Mouse (Mus musculus): ENCODE results near the gene Scpep1. TPM values are rescaled to one million over a fixed set of nuclear protein-coding genes. Genes with fewer than 3 reads are reported as not detected.
"Not testable (repeated sequence)": the region's sequence is repeated elsewhere in the genome, so short reads cannot be mapped to it uniquely, and the experiment has no call there.

Gene Scpep1
- 72.9 and 77.4 TPM in 2 replicates for polyA plus RNA-seq (2016; fragmentation: Nextera tagmentation; extraction: Ambion mirVana)

DNA sequence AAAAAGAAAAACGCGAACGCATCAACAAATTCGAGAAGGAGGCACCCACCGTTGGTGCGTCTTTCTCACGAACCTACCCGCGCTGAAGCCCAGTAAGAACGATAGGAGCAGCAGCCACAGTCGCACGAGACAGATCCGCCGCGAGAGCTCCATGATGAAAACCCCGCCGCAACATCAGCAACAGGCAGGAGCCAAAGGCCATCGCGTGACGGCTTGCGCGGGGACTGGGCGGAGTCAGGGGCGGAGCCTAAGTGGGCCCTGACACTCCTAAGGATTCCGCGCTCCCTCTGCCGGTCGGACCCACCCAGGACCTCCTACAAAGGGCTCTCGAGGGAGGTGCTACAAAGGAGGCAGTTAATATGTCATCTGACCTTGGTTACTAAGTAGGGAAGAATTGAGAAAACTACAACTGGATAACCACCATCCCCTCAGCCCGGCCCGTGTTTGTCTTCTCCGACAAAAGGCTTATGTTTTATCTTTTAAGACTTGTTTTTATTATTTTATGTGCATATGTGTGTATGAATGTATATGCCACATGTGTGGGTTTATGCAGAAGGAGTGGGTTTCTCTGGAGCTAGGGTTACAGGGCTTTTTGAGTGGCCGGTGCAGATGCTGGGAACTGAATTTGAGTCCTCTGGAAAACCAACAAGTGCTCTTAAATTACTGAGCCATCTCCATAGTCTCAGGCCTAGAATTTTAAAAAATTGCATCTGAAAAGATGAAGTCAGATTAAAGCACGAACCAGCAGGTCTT lies at the start of gene Scpep1:
Gene Scpep1 (minus strand): TSS at position 249 of the 753 bp plus-strand sequence.
- 4% methylated on average over 34 of the region's 34 CpGs for WGBS
- ATAC-seq (ENCODE audit: insufficient number of reproducible peaks, insufficient read depth, low FRiP score, low TSS enrichment): peak; percentile 90
- H3K9ac ChIP-seq: peak within 1 kb of the TSS; percentile 47
- peak within 1 kb of the TSS; percentile 51 for H3K4me3 ChIP-seq
- H3K4me2 ChIP-seq (replicated peaks): peak within 1 kb of the TSS; percentile 58
- H3K4me1 ChIP-seq: no peaks in the 10 kb centered on the region
- H3K36me3 ChIP-seq: peaks cover 12% of the 10 kb centered on the region
- H3K27me3 ChIP-seq: no peaks in the 10 kb centered on the region
- H3K27ac ChIP-seq: peak within 1 kb of the TSS; percentile 32
- H3K9me3 ChIP-seq: no peaks in the 10 kb centered on the region

DNA sequence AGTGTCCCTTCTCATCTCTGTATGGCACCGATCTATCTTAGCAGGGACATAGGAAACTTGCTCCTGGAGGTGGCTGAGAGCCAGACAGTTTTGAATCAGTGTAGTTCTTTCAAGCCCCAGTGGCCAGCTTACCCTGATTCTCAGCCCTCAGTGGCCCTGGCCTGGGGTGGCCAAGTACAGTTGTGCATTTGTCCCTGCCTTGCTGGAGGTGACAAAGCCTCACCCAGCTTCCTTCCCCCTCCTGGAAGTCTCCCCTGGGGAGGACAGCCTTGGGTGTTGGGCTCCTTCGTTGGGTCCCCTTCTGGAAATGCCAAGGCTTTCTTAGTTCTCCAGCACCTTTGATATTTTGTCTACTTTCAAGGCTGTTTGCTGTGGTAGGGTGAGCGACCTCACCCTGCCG lies 48.5 kb upstream of the Scpep1 start:
- Histone ChIP-seq H3K36me3 (no peaks in the 10 kb centered on the region), H3K27me3 (peaks cover 18% of the 10 kb centered on the region), H3K9ac (no peak overlapping the region), H3K4me2 (replicated peaks) (no peak overlapping the region), H3K9me3 (no peaks in the 10 kb centered on the region), H3K4me3 (no peak overlapping the region), H3K4me1 (0 out of 2 replicates have a peak, but pooled peaks cover 5% of the 10 kb centered on the region), H3K27ac (no peak overlapping the region)
- 79% methylated on average over 4 of the region's 4 CpGs for WGBS
- no peak for ATAC-seq (ENCODE audit: insufficient number of reproducible peaks, insufficient read depth, low FRiP score, low TSS enrichment)

DNA sequence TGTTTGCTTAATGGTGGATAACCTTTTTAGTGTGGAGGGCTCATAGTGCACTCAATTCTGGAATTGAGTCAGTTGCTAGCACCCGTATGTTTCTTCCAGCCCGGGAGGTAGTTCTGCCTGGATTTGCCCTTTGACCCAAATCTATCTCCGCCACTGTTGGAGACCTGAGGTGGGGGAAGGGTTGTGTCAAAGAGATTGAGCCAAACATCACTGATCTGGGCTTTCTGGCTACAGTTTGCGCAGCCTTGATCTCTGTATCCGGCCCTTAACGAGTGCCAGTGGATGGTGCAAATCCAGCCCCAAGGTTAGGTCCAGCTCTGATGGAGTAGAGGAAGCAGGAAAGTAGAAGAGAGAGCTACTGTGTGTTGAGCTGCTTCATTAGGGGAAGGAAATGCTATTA lies 47.8 kb upstream of the Scpep1 start:
- 0 out of 2 replicates have a peak, but pooled peaks cover 5% of the 10 kb centered on the region for H3K4me1 ChIP-seq
- H3K27me3 ChIP-seq: peaks cover 23% of the 10 kb centered on the region
- no peak for ATAC-seq (ENCODE audit: insufficient number of reproducible peaks, insufficient read depth, low FRiP score, low TSS enrichment)
- no peaks in the 10 kb centered on the region for H3K36me3 ChIP-seq
- H3K27ac ChIP-seq: no peak overlapping the region
- no peak overlapping the region for H3K4me3 ChIP-seq
- no peak overlapping the region for H3K4me2 ChIP-seq (replicated peaks)
- WGBS: 40% methylated on average over 6 of the region's 6 CpGs
- H3K9me3 ChIP-seq: no peaks in the 10 kb centered on the region
- no peak overlapping the region for H3K9ac ChIP-seq

DNA sequence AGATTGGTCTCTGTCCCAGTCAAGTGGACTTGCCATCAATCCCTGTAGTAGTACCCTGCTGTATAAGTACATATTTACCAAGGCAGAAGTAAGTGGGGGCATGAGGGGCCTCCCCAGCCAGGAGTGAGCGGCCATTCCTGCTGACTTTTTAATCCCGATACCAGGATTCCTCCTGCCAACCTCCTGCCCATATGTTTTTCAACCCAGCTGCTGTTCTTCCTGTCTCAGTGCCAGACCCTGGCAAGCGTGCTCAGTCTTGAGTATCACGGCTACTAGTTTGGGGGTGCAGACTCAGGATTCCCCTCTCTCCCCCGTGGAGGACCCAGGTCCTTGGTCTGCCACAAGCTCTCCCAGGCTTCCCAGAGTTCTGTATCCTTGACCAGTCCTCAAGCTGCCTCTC lies 47.4 kb upstream of the Scpep1 start:
- Histone ChIP-seq H3K4me2 (replicated peaks) (no peak overlapping the region), H3K4me3 (no peak overlapping the region), H3K9me3 (no peaks in the 10 kb centered on the region), H3K36me3 (no peaks in the 10 kb centered on the region), H3K27me3 (peaks cover 23% of the 10 kb centered on the region), H3K27ac (no peak overlapping the region), H3K4me1 (0 out of 2 replicates have a peak, but pooled peaks cover 5% of the 10 kb centered on the region), H3K9ac (no peak overlapping the region)
- WGBS: 83% methylated on average over 5 of the region's 5 CpGs
- no peak for ATAC-seq (ENCODE audit: insufficient number of reproducible peaks, insufficient read depth, low FRiP score, low TSS enrichment)

DNA sequence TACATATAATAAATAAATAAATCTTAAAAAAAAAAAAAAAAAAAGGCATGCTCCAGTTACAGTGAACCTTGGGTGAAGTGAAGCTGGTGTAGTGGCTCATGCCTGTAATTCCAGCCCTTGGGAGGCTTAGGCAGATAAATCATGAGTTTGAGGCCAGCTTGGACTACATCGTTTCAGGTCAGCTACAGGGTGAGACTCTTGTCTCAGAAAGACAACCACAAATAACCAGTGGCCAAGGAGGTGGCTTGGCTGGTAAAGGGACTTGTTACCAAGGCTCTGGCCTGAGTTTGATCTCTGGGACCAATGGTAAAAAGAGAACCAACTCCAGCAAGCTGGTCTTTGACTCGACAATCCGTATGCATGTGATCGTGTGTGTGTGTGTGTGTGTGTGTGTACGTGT lies 46.8 kb upstream of the Scpep1 start:
- no peaks in the 10 kb centered on the region for H3K36me3 ChIP-seq
- H3K4me1 ChIP-seq: 0 out of 2 replicates have a peak, but pooled peaks cover 5% of the 10 kb centered on the region
- H3K9ac ChIP-seq: no peak overlapping the region
- no peak overlapping the region for H3K27ac ChIP-seq
- WGBS: 85% methylated on average over 5 of the region's 5 CpGs
- H3K4me3 ChIP-seq: no peak overlapping the region
- no peak overlapping the region for H3K4me2 ChIP-seq (replicated peaks)
- ATAC-seq (ENCODE audit: insufficient number of reproducible peaks, insufficient read depth, low FRiP score, low TSS enrichment): no peak
- H3K9me3 ChIP-seq: no peaks in the 10 kb centered on the region
- peaks cover 23% of the 10 kb centered on the region for H3K27me3 ChIP-seq

DNA sequence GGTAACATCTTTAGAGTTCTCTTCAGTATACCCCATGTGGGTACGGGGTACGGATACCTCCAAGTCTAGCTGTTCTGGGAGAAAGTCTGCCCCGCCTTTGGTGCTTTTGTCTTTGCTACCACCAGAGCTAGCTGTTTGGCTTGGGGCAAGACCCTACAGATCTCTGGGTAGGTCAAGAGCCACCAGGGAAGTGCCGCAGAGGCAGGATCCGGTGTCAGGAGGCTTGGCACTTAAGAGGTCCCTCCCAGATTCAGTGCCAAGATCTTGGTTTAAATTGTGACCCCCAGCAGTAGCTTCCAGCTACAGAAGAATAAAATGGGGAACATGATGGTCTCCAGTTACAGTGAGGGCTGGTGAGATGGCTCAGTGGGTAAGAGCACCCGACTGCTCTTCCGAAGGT lies 46.3 kb upstream of the Scpep1 start:
- 90% methylated on average over 7 of the region's 7 CpGs for WGBS
- no peaks in the 10 kb centered on the region for H3K36me3 ChIP-seq
- no peak overlapping the region for H3K27ac ChIP-seq
- no peak overlapping the region for H3K4me3 ChIP-seq
- no peak overlapping the region for H3K4me2 ChIP-seq (replicated peaks)
- ATAC-seq (ENCODE audit: insufficient number of reproducible peaks, insufficient read depth, low FRiP score, low TSS enrichment): no peak
- H3K9me3 ChIP-seq: no peaks in the 10 kb centered on the region
- peaks cover 23% of the 10 kb centered on the region for H3K27me3 ChIP-seq
- H3K4me1 ChIP-seq: 0 out of 2 replicates have a peak, but pooled peaks cover 5% of the 10 kb centered on the region
- no peak overlapping the region for H3K9ac ChIP-seq

DNA sequence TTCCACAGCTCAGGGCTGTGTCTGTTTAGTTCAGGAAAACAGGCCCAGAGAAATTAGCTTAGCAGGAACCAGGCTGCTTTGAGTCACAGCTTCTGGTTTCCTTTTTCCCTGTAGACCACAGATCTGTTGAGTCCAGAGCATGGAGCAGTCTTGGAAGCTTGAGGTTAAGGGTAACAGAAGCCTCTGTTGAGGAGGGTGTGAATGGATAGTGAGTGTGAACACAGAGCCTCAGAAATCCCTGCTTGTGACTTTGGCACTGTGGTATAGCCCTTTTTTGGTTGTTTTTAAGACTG lies 45.2 kb upstream of the Scpep1 start:
- no peak for ATAC-seq (ENCODE audit: insufficient number of reproducible peaks, insufficient read depth, low FRiP score, low TSS enrichment)
- H3K36me3 ChIP-seq: no peaks in the 10 kb centered on the region
- H3K9ac ChIP-seq: no peak overlapping the region
- no peak overlapping the region for H3K4me3 ChIP-seq
- H3K27ac ChIP-seq: no peak overlapping the region
- H3K4me1 ChIP-seq: 0 out of 2 replicates have a peak, but pooled peaks cover 5% of the 10 kb centered on the region
- no peaks in the 10 kb centered on the region for H3K9me3 ChIP-seq
- peak overlapping the region; percentile 60; the same call in 1 of the 2 replicates for H3K4me2 ChIP-seq (replicated peaks)
- peaks cover 23% of the 10 kb centered on the region for H3K27me3 ChIP-seq

DNA sequence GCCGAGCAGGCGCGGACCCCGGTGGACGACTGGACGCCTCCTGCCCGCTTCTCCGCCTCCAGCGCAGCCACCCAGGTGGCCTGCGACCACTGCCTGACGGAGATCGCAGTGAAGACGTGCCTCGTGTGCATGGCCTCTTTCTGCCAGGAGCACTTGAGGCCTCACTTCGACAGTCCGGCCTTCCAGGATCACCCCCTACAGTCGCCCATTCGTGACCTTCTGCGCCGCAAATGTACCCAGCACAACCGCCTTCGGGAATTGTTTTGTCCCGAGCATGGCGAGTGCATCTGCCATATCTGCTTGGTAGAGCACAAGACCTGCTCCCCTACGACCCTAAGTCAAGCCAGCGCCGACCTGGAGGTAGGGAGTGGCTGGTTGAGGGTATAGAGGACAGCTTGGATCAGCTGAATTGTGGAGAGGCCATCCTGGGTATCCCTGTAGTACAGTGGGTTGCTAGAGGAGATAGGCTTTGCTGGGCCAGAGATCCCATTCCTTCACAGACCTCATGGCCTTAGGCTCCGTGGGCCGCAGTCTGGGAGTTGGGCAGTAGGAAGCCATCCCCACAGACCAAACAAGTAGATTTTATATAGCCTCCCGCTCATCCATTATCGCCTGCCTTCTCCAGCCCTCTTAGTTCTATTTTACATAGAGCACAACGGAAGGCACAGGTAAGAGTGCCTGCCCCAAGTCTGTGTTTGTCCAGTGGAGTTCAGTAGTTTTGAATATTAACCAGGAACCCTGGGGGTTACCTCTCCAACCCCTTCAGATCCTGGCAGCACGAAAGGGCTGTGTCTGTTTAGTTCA lies 44.7 kb upstream of the Scpep1 start:
- Histone ChIP-seq H3K4me1 (0 out of 2 replicates have a peak, but pooled peaks cover 5% of the 10 kb centered on the region), H3K4me2 (replicated peaks) (peak overlapping the region; percentile 60), H3K27ac (no peak overlapping the region), H3K27me3 (peaks cover 23% of the 10 kb centered on the region), H3K4me3 (peak overlapping the region; percentile 44), H3K9me3 (no peaks in the 10 kb centered on the region), H3K36me3 (no peaks in the 10 kb centered on the region), H3K9ac (peak overlapping the region; percentile 37; the same call in 1 of the 2 replicates)
- no peak for ATAC-seq (ENCODE audit: insufficient number of reproducible peaks, insufficient read depth, low FRiP score, low TSS enrichment)
- WGBS: 23% methylated on average over 33 of the region's 33 CpGs

DNA sequence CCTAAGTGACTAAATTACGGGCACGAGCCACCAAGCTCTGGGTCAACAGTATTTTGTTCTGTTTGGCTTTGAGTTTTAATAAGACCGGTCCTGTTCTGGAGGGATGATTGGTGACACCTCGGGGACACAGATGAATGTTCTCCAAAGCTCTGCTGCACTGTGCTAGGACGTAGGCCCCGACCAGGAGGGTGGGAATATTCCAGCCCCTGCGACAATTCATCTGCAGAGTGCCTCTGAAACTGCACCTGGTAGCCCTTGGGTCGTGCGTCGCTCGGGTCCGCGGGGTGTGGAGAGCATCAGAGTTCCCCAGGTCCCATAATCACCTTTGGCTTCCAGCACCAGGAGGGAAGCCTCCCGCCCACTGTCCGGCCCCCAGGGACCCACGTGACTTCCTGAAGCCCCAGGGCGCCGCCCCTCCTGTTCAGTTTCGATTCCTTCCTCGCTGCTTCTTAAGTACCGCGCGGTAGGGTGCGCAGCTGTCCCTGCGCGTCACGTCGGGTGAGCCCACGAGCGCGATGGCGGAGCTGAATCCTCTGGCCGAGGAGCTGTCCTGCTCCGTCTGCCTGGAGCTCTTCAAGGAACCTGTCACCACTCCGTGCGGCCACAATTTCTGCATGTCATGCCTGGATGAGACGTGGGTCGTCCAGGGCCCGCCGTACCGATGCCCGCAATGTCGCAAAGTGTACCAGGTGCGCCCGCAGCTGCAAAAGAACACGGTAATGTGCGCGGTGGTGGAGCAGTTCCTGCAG lies 43.9 kb upstream of the Scpep1 start, which contains the start of gene Trim25:
Gene Trim25 (plus strand): TSS at position 403 of the 749 bp plus-strand sequence.
- H3K36me3 ChIP-seq: no peaks in the 10 kb centered on the region
- peak within 1 kb of the TSS; percentile 60 for H3K4me2 ChIP-seq (replicated peaks)
- H3K27me3 ChIP-seq: peaks cover 23% of the 10 kb centered on the region
- no peak within 1 kb of the TSS for H3K27ac ChIP-seq
- H3K4me3 ChIP-seq: peak within 1 kb of the TSS; percentile 44
- H3K9me3 ChIP-seq: no peaks in the 10 kb centered on the region
- 0 out of 2 replicates have a peak, but pooled peaks cover 5% of the 10 kb centered on the region for H3K4me1 ChIP-seq
- H3K9ac ChIP-seq: peak within 1 kb of the TSS; percentile 37; the same call in 1 of the 2 replicates
- no peak; the same call in 1 of the 2 replicates for ATAC-seq (ENCODE audit: insufficient number of reproducible peaks, insufficient read depth, low FRiP score, low TSS enrichment)
- 3% methylated on average over 48 of the region's 48 CpGs for WGBS

DNA sequence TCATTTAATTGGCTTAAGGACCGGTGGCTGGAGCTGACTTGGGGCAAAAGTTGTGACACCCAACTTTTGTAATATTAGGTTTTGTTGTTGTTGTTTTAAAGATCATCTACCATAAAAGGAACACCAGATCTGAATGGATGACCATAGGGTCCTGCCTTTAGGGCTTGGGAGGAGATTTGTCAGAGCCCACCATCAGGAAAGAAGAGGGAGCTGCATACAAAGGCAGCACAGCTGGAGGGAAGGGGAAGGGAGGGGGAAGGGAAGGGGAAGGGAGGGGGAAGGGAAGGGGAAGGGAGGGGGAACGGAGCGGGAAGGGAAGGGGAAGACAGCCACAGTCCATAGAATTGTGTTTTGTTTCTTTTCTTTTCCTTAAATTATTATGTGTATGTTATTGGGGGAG lies 43.1 kb upstream of the Scpep1 start:
- no peak overlapping the region for H3K4me3 ChIP-seq

DNA sequence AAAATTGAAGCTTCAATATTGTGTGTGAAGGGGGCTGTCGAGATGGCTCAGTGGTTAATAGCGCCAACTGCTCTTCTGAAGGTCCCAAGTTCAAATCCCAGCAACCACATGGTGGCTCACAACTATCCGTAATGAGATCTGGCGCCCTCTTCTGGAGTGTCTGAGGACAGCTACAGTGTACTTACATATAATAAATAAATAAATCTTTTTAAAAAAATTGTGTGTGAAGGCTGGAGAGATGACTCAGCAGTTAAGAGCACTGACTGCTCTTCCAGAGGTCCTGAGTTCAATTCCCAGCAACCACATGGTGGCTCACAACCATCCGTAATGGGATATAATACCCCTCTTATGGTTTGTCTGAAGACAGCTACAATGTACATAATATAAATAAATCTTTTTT lies 42.1 kb upstream of the Scpep1 start:
- peaks cover 23% of the 10 kb centered on the region for H3K27me3 ChIP-seq
- H3K4me1 ChIP-seq; H3K27ac ChIP-seq; ATAC-seq (ENCODE audit: insufficient number of reproducible peaks, insufficient read depth, low FRiP score, low TSS enrichment); H3K36me3 ChIP-seq; H3K9ac ChIP-seq; H3K4me3 ChIP-seq; H3K4me2 ChIP-seq (replicated peaks); H3K9me3 ChIP-seq: not testable (repeated sequence)
- WGBS: 84% methylated on average over 5 of the region's 5 CpGs

More for the DNA sequence above, 43.1 kb upstream of the Scpep1 start:
- 0 out of 2 replicates have a peak, but pooled peaks cover 5% of the 10 kb centered on the region for H3K4me1 ChIP-seq
- no peak overlapping the region for H3K9ac ChIP-seq
- no peak overlapping the region for H3K27ac ChIP-seq
- no peaks in the 10 kb centered on the region for H3K9me3 ChIP-seq
- ATAC-seq (ENCODE audit: insufficient number of reproducible peaks, insufficient read depth, low FRiP score, low TSS enrichment): no peak
- H3K36me3 ChIP-seq: no peaks in the 10 kb centered on the region
- 14% methylated on average over 3 of the region's 3 CpGs for WGBS
- peak overlapping the region; percentile 60; the same call in 1 of the 2 replicates for H3K4me2 ChIP-seq (replicated peaks)
- peaks cover 23% of the 10 kb centered on the region for H3K27me3 ChIP-seq

Measured in embryonic facial prominence, embryonic 12.5 days (tissue).